Mouse (Mus musculus) adrenal gland, adult 2 months (tissue): Measurements from ENCODE around the gene Exoc6b. TPM values are rescaled to one million over a fixed set of nuclear protein-coding genes. Genes with fewer than 3 reads are reported as not detected.
A peak's percentile ranks its signal among the peaks of the same experiment; 100 is the strongest.

Source experiments
- DNase-seq: peaks from one replicate; pipeline ENCODE4 v3.0.0; 2021
- polyA plus RNA-seq: library from polyadenylated mRNA; depleted of rRNA; stranded (reverse); fragments of >200 nt; gene quantifications from 2 replicates; pipeline ENCODE4 v1.2.3, GENCODE M21; 2012; rRNA removed
- total RNA-seq, 2 experiments: library from RNA; stranded (reverse); gene quantifications; 2 replicates each; pipeline ENCODE4 v1.2.3; 2021

Gene Exoc6b
- total and polyA plus RNA-seq, 3 experiments: 7.4 to 45.1 (median 42.8) TPM

DNA sequence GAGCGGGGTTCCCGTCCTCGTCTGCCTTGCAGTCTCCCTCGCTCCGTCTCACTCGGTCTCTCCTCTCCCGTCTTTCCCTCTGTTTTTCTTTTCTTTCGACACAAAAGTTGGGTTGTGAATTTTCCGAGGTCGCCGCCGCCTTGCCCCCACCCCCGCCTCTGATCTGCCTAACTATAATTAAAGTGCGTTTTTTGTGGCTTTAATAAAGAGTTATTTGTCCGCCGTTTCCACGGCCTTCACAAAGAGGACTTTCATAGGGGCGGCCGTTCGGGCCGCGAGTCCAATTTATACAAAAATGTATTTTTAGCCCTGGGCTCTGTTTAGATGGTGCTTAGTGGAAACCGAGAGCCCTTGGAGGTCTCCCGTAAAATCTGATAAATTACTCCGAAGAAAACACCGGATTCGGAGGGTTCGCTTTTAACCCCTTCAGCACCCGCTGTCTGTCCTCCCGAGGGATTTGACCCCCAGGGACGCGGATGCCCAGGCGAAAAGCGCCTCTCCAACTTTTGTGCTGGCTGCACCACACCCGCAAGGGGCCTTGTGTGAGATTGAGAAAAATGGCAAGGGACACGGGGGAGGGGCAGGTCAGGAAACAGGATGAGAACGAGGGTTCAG is 483.5 kb downstream of the Exoc6b start:
- no peak for DNase-seq

DNA sequence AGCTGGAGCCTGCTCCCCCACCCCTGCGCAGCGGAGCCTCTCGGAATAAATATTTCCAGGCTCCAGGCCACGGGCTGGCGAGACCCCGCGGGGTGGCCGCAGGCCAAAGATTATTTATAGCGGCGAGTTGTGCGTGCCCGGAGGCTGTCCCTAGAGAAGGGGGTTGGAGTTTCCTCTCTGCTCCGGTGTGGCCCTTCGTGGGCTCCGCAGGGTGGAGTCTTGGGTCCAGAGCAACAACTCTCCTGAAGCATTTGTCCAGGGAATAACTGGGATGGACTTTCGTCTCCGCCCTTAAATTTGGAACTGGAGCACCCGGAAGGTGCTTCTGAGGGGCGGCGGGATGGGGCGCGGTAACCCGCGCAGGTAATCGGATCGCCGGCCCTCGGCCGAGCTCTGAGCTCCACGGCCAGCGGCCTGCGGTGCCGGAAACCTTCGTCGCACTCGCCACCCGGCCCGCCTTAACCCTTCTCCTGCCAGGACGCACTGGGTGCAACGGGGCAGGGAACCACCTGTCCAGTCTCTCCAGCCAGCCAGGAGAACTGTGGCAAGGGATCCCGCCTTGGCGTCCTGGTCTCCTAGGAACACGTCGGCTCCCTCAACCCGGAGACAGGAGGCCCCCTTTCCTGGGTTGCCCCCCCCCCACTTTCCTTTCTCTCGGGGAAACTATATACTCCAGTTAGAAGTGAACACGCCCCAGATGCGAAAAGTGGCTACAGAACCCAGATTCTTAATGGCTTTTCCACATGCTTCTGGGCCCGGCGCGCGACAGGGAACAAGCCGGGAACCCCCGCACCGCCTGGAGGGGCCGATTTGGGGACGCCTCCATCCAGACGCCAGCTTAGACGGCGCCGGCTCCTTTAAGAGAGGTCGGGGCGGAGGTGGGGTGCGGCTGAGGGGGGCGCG is 484.3 kb downstream of the Exoc6b start:
- DNase-seq: peak; percentile 61

DNA sequence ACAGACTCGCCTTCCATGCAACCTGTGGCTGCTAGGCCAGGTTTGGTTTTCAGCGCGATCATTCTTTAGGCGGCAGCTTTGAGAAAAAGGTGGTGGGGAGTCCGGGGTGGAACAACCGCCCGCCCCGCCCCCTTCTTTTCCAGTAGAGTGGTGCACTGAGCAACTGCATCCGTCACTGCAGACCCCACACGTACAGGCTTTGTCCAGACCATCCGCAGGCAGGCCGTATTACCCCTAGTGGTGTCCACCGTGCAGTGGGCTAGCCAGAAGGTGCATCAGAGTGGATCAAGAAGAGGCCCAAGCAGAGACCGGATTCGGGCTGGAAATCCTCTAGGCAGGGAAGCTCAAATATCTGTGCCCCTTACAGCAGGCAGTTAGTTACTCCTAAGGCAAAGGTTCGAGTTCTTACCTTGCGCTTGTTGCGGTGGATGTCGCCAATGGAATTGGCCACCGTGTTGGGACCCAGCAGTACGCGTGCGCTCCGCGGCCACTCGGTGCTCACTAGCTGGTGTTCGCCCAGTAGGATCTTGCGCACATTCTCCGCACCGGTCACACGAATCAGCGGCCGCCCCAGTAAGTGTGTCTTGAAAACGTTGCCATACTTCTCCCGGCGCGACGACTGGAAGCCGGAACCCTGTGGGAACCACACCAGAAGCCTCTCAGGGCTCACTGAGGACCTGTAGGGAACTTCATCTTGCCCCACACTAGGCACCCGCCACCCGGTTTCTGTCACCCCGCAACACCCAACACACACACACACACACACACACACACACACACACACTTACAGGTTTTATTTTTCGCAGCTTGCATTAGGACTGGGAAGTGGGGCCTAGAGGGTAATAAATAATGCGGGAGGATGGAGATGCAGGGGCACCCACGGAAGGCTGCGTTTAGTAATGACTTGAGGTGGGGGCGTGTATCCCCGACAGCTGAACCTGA is 485.2 kb downstream of the Exoc6b start:
- DNase-seq: peak; percentile 45

DNA sequence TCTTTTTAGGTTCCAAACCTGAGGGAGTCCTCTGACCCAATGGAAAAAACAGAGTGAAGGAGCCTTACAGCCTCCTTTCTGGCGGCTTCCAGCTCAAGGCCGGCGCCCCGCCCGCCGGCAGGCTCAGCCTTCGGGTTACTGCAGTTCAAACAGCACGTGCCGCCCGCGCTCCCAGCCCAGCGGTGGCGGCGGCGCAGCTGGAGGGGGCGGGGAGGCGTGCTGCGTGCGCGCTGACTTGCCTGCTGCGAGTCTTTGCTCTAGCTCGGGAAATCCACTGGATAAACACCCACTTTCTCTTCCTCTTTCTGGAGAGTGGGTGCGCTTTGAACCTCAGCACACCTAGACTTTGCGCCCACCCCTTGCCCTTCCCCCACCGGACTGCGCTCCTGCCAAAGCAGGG is 485.9 kb downstream of the Exoc6b start:
- DNase-seq: peak; percentile 93

DNA sequence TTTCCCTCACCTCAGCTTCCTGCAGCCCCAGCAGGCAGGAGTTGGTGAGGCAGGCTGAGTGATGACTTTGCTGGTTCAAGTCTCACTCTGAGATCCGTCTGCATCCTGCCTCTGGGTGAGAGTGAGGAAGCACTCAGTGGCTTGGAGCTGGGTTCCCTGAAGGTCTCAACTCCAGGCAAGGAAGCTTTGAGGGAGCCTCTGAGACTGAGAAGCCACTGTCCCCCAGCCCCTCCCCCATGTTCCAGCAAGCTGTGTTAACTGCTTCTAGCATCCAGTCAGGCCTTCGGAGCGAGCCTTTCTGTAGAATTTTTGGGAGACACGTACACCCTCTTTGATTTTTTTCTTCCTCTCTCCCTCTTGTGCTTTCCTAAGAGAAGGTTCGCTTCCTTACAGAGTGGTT is 486.5 kb downstream of the Exoc6b start:
- no peak for DNase-seq

DNA sequence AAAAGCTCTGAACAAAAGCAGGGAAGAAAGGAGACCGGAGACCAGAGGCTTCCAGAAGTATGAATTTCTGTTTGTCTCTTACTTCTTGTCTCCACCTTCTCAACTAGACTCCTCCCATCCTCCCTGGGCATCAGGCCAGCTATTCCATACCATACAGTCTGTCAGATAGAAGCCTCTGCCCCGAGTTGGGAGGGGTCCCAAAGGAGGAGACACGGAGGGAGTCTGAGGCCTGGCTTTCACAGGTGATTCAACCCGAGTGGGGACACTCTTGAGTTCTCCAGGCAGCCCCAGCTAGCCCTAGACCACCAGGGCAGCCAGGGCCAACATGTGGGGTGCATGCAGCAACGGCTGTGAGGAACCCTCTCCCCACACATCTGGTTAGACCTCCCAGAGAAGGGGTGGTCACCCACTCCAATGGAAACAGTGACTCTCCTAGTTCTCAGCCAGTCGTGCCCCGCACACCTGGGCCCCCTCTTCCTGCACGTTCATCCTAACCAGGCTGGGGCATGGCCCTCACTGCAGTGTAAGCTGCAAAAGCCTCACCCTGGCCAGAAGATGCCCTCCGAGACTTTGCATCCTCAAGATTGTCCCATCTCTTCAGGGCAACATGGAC is 487.4 kb downstream of the Exoc6b start:
- DNase-seq: no peak

DNA sequence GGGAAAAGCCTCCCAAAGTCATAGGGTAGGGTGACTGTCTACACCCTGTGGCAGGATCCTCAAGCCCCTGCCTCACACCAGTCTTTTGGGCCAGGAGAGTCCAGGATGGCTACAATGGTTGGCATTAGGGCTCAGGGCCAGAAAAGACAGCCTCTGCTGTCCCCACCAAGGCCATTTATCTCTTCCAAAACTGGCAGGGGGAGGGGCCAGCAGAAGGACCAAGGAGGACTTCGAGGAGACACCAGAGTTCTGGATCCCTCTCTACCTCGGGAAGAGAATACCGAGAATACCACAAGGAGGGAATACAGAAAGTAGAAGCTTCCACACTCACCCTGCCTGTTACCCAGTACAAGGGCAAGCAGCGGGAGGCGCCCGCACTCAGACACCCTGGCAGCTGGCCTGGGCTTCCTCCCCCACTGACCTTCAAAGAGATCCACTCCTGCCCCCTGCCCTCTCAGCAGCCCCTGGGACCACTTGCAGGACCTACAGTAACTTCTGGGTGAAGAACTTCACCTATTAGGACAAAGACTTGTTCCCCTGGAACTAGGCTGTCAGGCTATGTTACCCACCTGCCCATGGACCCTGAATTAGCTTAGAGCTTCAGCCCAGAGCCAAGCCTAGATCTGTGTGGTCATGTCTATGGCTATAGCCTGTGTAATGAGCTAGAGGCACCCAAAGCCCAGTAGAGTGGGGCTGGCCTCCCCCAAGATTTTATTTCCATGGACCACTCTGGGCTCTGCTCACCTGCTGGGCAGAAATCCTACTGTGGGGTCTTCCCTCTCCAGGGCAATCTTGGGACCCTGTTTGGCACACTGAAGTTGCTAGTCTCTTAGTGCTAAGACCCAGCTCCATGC is 488.1 kb downstream of the Exoc6b start:
- peak; percentile 45 for DNase-seq

DNA sequence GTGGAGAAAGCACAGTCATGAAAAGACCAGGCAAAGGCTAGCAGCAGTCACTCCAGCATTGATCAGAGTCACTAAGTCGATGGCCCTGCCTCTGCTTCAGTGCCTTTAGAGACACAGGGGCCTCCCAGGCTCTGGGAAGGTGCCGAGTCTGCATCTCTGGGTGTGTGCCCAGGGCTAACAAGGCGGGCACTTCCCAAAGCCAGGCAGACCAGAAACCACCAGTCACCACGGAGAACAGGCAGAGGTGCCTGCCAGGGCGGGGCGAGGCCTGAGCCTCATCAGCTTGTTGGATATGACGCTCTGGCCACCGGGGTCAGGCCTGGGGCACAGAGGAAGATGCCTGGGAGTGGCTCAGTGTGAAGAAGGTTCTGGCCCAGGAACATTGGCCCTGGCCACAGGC is 489.8 kb downstream of the Exoc6b start:
- no peak for DNase-seq

DNA sequence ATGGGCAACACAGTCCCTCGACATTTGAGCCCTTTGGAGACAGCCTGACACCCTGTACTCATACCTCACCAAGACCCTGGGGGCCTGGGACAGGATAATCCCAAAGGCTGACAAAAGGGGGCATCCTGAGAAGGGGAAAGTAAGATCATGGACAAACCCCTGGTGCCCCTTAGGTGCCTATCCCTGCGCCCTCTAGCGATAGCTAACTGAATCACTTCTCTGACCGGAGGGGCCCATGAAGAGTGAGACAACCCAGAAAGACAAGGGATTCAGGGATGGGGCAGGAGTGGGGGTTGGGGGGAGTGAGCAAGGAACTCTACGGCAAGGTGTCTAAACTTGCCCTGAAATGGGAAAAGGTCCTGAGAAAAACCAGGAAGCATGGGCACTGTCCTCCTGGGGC is 490.4 kb downstream of the Exoc6b start:
- no peak for DNase-seq

DNA sequence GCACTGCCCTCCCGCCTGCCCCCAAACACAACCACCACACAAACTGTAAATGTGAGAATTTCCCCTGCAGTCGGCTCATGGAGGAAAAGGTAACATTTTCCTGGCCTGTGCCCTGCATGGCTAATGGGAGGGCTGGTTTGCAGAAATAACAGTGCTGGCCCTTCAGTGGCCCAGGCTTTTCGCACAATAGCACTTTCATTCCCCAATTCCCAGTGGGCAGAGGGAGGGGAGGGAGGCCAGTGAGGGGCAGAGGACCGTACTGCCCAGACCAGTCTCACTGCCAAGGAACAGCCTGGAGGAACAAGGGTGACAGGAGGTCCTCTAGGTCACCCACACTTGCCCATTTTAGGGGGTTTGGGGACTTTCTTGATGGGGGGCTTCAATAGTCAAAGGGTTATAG is 491.4 kb downstream of the Exoc6b start:
- DNase-seq: no peak

DNA sequence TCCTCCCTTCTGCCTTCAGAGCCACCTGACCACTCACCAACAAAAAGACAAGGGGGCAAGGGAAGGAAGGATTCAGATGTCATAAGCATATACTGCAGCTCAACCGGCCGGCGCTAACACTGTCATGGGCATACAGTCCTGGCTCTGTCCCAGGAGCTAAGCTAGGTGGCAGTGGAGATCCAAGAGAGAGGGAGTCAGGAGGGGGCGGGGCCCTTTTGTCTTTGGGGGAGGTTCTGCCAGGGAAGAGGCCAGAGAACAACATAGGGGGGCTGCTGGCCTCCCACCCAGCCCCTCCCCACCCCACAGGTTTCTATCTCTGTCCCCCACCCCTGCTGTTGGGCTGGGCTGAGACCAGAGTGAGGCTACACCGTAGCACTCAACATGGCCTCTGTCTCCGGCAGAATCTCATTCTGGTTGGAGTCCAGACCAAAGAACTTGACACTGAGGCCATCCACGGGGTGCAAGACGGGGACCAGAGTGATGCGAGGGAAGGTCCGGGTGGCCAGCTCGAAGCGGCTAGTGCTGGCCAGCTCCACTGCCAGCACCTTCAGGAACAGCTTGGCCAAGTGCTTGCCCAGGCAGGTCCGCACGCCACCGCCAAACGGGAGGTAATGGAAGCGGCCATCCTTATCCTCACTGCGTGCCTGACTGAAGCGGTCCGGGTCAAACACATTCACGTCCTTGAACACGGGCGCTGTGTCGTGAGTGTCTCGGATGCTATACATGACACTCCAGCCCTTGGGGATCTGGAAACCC is 495.2 kb downstream of the Exoc6b start:
- DNase-seq: peak; percentile 58

DNA sequence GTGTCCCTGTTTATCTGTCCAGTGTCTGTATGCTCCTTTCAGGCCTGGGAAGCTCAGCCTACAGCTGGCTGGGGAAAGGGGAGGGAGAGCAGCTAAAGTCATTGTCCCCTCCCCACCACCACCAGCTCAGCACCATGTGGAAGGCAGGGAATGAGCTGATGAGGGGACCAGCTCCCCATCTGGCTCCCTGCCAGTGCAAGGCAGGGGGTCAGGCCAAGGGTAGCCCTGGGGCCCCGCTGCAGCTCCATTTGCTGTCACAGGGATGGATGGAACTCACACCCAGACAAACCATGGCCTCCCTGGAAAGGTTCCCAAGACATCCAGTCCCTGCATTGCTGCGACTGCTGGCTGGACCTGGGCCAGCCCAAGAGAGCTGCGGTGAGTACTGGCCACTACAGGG is 499.3 kb downstream of the Exoc6b start:
- no peak for DNase-seq

DNA sequence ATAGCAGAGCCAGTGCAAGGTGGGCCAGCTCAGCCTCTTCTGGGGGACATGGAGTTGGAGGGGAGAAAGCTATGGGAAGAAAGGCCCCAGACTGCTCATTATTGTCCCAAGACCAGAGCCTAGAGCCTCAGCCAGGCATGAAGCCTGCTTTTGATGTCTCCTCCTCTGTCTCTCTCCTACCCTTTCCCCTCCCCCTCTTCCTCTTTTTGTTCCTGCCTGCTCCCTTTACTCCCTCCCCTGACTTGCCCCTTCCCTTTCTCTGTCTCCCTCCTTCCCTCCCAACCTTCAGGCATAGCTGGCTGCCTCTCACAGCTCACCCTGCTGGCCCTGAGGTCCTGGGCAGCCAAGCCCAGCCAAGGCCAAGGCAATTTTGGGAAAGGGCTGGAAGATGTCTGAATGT is 499.7 kb downstream of the Exoc6b start:
- DNase-seq: no peak

DNA sequence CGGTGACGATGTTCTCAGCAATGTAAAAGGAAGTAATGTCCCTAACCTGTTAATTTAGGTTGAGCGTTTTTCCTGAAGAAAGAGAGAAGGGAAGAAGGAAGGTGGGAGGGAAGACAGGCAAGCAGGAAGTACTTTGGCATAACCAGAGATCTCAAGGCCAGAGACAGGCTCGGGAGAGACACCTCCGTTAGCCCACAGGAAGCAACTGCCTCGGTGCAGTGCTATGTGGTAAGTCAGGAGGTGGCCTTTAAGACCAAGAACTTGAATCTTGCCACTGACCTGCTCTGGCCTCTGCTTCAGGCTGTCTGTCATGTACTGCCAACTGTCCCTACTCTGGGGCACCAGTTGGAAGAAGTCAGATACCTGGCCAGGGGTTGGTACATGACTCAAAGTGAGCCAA is 500.4 kb downstream of the Exoc6b start:
- DNase-seq: no peak

Other genes starting within 250 kb of the Exoc6b start
- 10 to 100 TPM; 56.3 to 74.8 TPM for gene Spr, start 68.3 kb upstream of the Exoc6b start, total RNA-seq
- 22.7 and 43.9 TPM in 2 replicates for gene Spr, start 68.3 kb upstream of the Exoc6b start, polyA plus RNA-seq
- not detected for gene Emx1, start 117.9 kb upstream of the Exoc6b start, total RNA-seq
- not detected in 2 replicates for gene Emx1, start 117.9 kb upstream of the Exoc6b start, polyA plus RNA-seq